Mouse (Mus musculus): ENCODE measurements around the gene Slc26a9.

DNA sequence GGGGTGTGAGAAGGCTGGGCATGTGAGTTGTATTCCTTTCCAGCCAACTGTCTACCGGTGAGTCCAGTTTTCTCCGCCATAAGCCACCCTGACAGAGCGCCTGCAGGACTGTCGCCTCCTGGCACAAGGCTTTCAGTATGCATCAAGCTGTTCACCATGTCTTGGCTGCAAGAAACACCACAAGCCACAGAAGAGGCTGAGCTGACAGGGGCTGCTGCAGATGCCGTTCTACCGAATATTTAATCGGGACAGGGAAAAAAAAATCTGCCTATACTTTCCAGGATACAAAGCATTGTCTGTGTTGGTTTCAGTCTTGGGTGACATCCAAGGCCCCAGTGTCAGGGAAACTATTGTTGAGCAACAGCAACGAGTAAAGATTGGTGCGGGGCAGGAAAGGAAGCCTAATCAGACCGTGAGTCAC, 8.1 kb downstream of the Slc26a9 start:
- TF ChIP-seq CTCF (IDR thresholded peaks at IDR 0.05) (no peak), POLR2A (IDR thresholded peaks at IDR 0.05; ENCODE audit: insufficient read depth, low read depth, low read length) (no peak), EP300 (IDR thresholded peaks at IDR 0.05; ENCODE audit: insufficient read depth, low read depth, low read length) (no peak)
